Comparison of ENCODE assay signal across 12 mouse cellular contexts in the genomic region with DNA sequence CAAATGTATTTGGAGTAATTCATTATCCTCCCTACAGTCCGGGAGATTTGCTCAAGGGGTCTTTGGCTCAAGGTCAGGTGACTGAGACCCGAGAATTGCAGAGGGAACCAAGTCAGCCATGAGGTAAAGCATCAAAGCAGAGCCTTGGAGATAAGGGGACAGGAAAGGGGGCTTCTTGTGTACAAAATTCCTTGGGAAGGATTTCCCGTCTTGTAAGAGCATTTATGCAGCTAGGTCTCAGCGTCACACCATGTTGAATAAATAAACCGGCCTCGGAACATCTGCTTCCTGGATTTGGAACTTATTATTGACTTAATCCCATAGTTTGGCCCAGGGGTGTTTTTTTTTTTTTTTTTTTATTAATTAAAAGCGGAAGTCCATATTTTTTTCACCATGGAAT.
DNase-seq lines count a peak whose midpoint lies in the region; ATAC-seq and TF ChIP-seq lines count a peak whose summit lies in the region.
"Had no signal": no experiment of that assay in that cellular context is flagged by ENCODE, and none has a peak within 500 bp of the region (broad histone marks: within the 10 kb centered on the region; RNA-seq: fewer than 3 reads in every experiment).

No protein-coding gene starts in this region.

- no peaks in the 10 kb centered on the region for H3K36me3 ChIP-seq in forebrain, embryonic 12.5 days (replicated peaks)
- no peaks in the 10 kb centered on the region for H3K36me3 ChIP-seq in forebrain, embryonic 13.5 days (ENCODE audit: poor library complexity, severe bottlenecking)
- H3K36me3 ChIP-seq in embryonic facial prominence, embryonic 13.5 days = no peaks in the 10 kb centered on the region
- H3K36me3 ChIP-seq in limb, embryonic 10.5 days = no peaks in the 10 kb centered on the region
- H3K36me3 ChIP-seq: embryonic facial prominence, embryonic 12.5 days had no signal

- ATAC-seq in forebrain, embryonic 12.5 days (ENCODE audit: low FRiP score) = no peak
- no peak for ATAC-seq in forebrain, embryonic 13.5 days
- ATAC-seq in embryonic facial prominence, embryonic 13.5 days (ENCODE audit: insufficient number of reproducible peaks, insufficient read depth, low FRiP score, low TSS enrichment, low read depth) = no peak

- TF ChIP-seq CTCF in left cerebral cortex, adult 2 months (IDR thresholded peaks at IDR 0.05) = no peak

- H3K27ac ChIP-seq in forebrain, embryonic 12.5 days = 0 out of 2 replicates have a peak overlapping the region, but pooled peaks have one; percentile 14
- no peak overlapping the region for H3K27ac ChIP-seq in forebrain, embryonic 13.5 days
- peak overlapping the region; percentile 56; the same call in 1 of the 2 replicates for H3K27ac ChIP-seq in left cerebral cortex, adult 2 months
- peak overlapping the region; percentile 8; the same call in 1 of the 2 replicates for H3K27ac ChIP-seq in embryonic facial prominence, embryonic 13.5 days
- peak overlapping the region; percentile 36; the same call in 1 of the 2 replicates for H3K27ac ChIP-seq in limb, embryonic 10.5 days
- H3K27ac ChIP-seq: embryonic facial prominence, embryonic 12.5 days; liver, embryonic 14.5 days had no signal

- 57% methylated on average over 7 of the region's 7 CpGs for WGBS in forebrain, embryonic 12.5 days
- WGBS in forebrain, embryonic 13.5 days = 54% methylated on average over 7 of the region's 7 CpGs
- WGBS in embryonic facial prominence, embryonic 13.5 days = 14% methylated on average over 7 of the region's 7 CpGs
- WGBS in limb, embryonic 10.5 days = 54% methylated on average over 7 of the region's 7 CpGs

- no peak overlapping the region for H3K4me3 ChIP-seq in forebrain, embryonic 12.5 days (replicated peaks)
- no peak overlapping the region for H3K4me3 ChIP-seq in forebrain, embryonic 13.5 days
- H3K4me3 ChIP-seq in left cerebral cortex, adult 2 months = no peak overlapping the region
- H3K4me3 ChIP-seq in embryonic facial prominence, embryonic 13.5 days = no peak overlapping the region
- H3K4me3 ChIP-seq in limb, embryonic 10.5 days = no peak overlapping the region
- H3K4me3 ChIP-seq: embryonic facial prominence, embryonic 12.5 days had no signal

- intact Hi-C loops in left cerebral cortex, adult 2 months (cut with DNase I) = loop anchor here (5.0 kb wide), 1 partner anchor 118 kb away; the partner anchor contains the start of gene Sh3bp4
- intact Hi-C loops in left cerebral cortex, postnatal 10 days (cut with DNase I) = loop anchor here (5.0 to 10.0 kb wide), 3 partner anchors 118 to 836 kb away; partner anchors contain the start of gene Sh3bp4

- no peaks in the 10 kb centered on the region for H3K9me3 ChIP-seq in forebrain, embryonic 12.5 days
- no peaks in the 10 kb centered on the region for H3K9me3 ChIP-seq in forebrain, embryonic 13.5 days (replicated peaks)
- no peaks in the 10 kb centered on the region for H3K9me3 ChIP-seq in embryonic facial prominence, embryonic 13.5 days
- no peaks in the 10 kb centered on the region for H3K9me3 ChIP-seq in limb, embryonic 10.5 days (replicated peaks)
- H3K9me3 ChIP-seq: embryonic facial prominence, embryonic 12.5 days had no signal

- H3K9ac ChIP-seq in forebrain, embryonic 12.5 days = no peak overlapping the region
- H3K9ac ChIP-seq in forebrain, embryonic 13.5 days = no peak overlapping the region
- H3K9ac ChIP-seq in embryonic facial prominence, embryonic 13.5 days = no peak overlapping the region
- H3K9ac ChIP-seq: embryonic facial prominence, embryonic 12.5 days; liver, embryonic 14.5 days had no signal

- DNase-seq in left cerebral cortex, adult 2 months (ENCODE audit: extremely low spot score in 1 of 2, low spot score in 2 of 2) = no peak
- DNase-seq in left cerebral cortex, adult 9 months (ENCODE audit: low spot score in 2 of 2) = no peak
- DNase-seq in limb, embryonic 10.5 days (ENCODE audit: low spot score) = no peak
- DNase-seq in left cerebral cortex, postnatal 10 days (ENCODE audit: extremely low spot score in 1 of 2, low spot score in 2 of 2) = no peak
- DNase-seq in ovary, postnatal 10 days (ENCODE audit: low spot score) = no peak
- DNase-seq: right cerebral cortex, postnatal 14 days; thymus, adult 18-20 months had no signal

- peaks cover 16% of the 10 kb centered on the region for H3K4me1 ChIP-seq in forebrain, embryonic 12.5 days
- H3K4me1 ChIP-seq in forebrain, embryonic 13.5 days = peaks cover 7% of the 10 kb centered on the region; the same call in 1 of the 2 replicates
- peaks cover 26% of the 10 kb centered on the region for H3K4me1 ChIP-seq in embryonic facial prominence, embryonic 13.5 days
- H3K4me1 ChIP-seq in limb, embryonic 10.5 days = peaks cover 28% of the 10 kb centered on the region

- H3K4me2 ChIP-seq in forebrain, embryonic 12.5 days = no peak overlapping the region
- no peak overlapping the region for H3K4me2 ChIP-seq in forebrain, embryonic 13.5 days
- H3K4me2 ChIP-seq in embryonic facial prominence, embryonic 13.5 days = peak overlapping the region; percentile 28; the same call in 1 of the 2 replicates
- H3K4me2 ChIP-seq: embryonic facial prominence, embryonic 12.5 days had no signal

- 0 out of 2 replicates have a peak, but pooled peaks cover 3% of the 10 kb centered on the region for H3K27me3 ChIP-seq in forebrain, embryonic 12.5 days
- no peaks in the 10 kb centered on the region for H3K27me3 ChIP-seq in forebrain, embryonic 13.5 days
- H3K27me3 ChIP-seq in embryonic facial prominence, embryonic 13.5 days = peaks cover 6% of the 10 kb centered on the region; the same call in 1 of the 2 replicates
- no peaks in the 10 kb centered on the region for H3K27me3 ChIP-seq in limb, embryonic 10.5 days (ENCODE audit: low read depth, poor library complexity, severe bottlenecking)
